Mouse (Mus musculus) large intestine, adult 2 months (tissue): ENCODE measurements around the gene Cog5. TPM values are rescaled to one million over a fixed set of nuclear protein-coding genes. Genes with fewer than 3 reads are reported as not detected.

Experiments
- DNase-seq: peaks from one replicate; pipeline ENCODE4 v3.0.0-alpha.2; 2012; ENCODE audit warnings: low read depth, low spot score
- WGBS: fragments of 180-500 bp; shearing (Covaris S2); methylation state at CpG from one replicate; pipeline ENCODE4 v1.1.7; 2018; 5-methylcytosine and 5-hydroxymethylcytosine counted together
- polyA plus RNA-seq: library from polyadenylated mRNA; depleted of rRNA; stranded (reverse); fragments of >200 nt; gene quantifications from 2 replicates; pipeline ENCODE4 v1.2.3, GENCODE M21; 2012

Cog5 gene
- polyA plus RNA-seq, 1 experiment: 10.6 TPM

GRCm38 (mm10) chr12:31884365-31884764 is 229.7 kb downstream of the Cog5 start:
- DNase-seq: no peak
- WGBS: 89% methylated on average over 4 of the region's 4 CpGs

- DNase-seq: no peak
- WGBS: 90% methylated on average over 4 of the region's 4 CpGs
Observed at GRCm38 (mm10) chr12:31885084-31885483, 230.4 kb downstream of the Cog5 start.

GRCm38 (mm10) chr12:31885844-31886606 is 231.4 kb downstream of the Cog5 start:
- no peak for DNase-seq
- WGBS: 94% methylated on average over 11 of the region's 11 CpGs

GRCm38 (mm10) chr12:31890685-31891084 is 236.0 kb downstream of the Cog5 start:
- 83% methylated on average over 6 of the region's 6 CpGs for WGBS

GRCm38 (mm10) chr12:31892079-31892478 is 237.4 kb downstream of the Cog5 start:
- no peak for DNase-seq

More at GRCm38 (mm10) chr12:31890685-31891084, 236.0 kb downstream of the Cog5 start:
- no peak for DNase-seq

- DNase-seq: no peak
- WGBS: 94% methylated on average over 7 of the region's 7 CpGs
Observed at GRCm38 (mm10) chr12:31892771-31893170, 238.1 kb downstream of the Cog5 start.

- 67% methylated on average over 8 of the region's 8 CpGs for WGBS
- DNase-seq: no peak
Observed at GRCm38 (mm10) chr12:31895095-31895734, 240.5 kb downstream of the Cog5 start.

- 59% methylated on average over 2 of the region's 2 CpGs for WGBS
- no peak for DNase-seq
Observed at GRCm38 (mm10) chr12:31895888-31896287, 241.2 kb downstream of the Cog5 start.

- no peak for DNase-seq
- WGBS: 72% methylated on average over 5 of the region's 5 CpGs
Observed at GRCm38 (mm10) chr12:31896295-31896694, 241.6 kb downstream of the Cog5 start.

GRCm38 (mm10) chr12:31896986-31897385 is 242.3 kb downstream of the Cog5 start:
- 86% methylated on average over 8 of the region's 8 CpGs for WGBS
- no peak for DNase-seq

GRCm38 (mm10) chr12:31897456-31897855 is 242.8 kb downstream of the Cog5 start:
- 76% methylated on average over 7 of the region's 7 CpGs for WGBS

GRCm38 (mm10) chr12:31900391-31900914 is 245.8 kb downstream of the Cog5 start:
- DNase-seq: no peak
- 83% methylated on average over 4 of the region's 4 CpGs for WGBS

More at GRCm38 (mm10) chr12:31897456-31897855, 242.8 kb downstream of the Cog5 start:
- DNase-seq: no peak

- 81% methylated on average over 6 of the region's 6 CpGs for WGBS
- no peak for DNase-seq
Observed at GRCm38 (mm10) chr12:31905696-31906551, 251.3 kb downstream of the Cog5 start.

GRCm38 (mm10) chr12:31907436-31907835 is 252.8 kb downstream of the Cog5 start:
- no peak for DNase-seq
- 93% methylated on average over 2 of the region's 2 CpGs for WGBS

- WGBS: 85% methylated on average over 6 of the region's 6 CpGs
- DNase-seq: no peak
Observed at GRCm38 (mm10) chr12:31912966-31913551, 258.4 kb downstream of the Cog5 start.

- WGBS: 59% methylated on average over 4 of the region's 4 CpGs
- DNase-seq: no peak
Observed at GRCm38 (mm10) chr12:31913614-31914013, 258.9 kb downstream of the Cog5 start.

GRCm38 (mm10) chr12:31916691-31917090 is 262.0 kb downstream of the Cog5 start:
- 91% methylated on average over 5 of the region's 5 CpGs for WGBS
- DNase-seq: no peak

GRCm38 (mm10) chr12:31917245-31917644 is 262.6 kb downstream of the Cog5 start:
- DNase-seq: no peak
- 65% methylated on average over 5 of the region's 5 CpGs for WGBS
